Mouse (Mus musculus) MEL (cell line): ENCODE results near the gene Ankrd13c. TPM values are rescaled to one million over a fixed set of nuclear protein-coding genes. Genes with fewer than 3 reads are reported as not detected.

Experiments used
- DNase-seq: peaks from one replicate; pipeline ENCODE4 v3.0.0; 2011; ENCODE audit warnings: low read depth, low spot score
- H3K27ac ChIP-seq: 2 replicates; pipeline ENCODE4 v1.5.1; 2012; ENCODE audit warnings: low read depth, mild to moderate bottlenecking, control low read depth, low read length, moderate library complexity; ENCODE audit not compliant: control insufficient read depth
- H3K27me3 ChIP-seq, 2 experiments: fragments of 150-350 bp in 1 of 2; sonication (generic) in 1 of 2; 2 replicates each; pipeline ENCODE4 v1.6.1; 2012; ENCODE audit warnings: low read length in 2 of 2, mild to moderate bottlenecking in 2 of 2, improper control_type of control experiment in 1 of 2, moderate library complexity in 1 of 2; ENCODE audit not compliant: insufficient read depth in 2 of 2, control insufficient read depth in 1 of 2
- H3K36me3 ChIP-seq, 2 experiments: 2 replicates each; pipeline ENCODE4 v1.6.1; 2012 to 2014; ENCODE audit warnings: low read length in 2 of 2, improper control_type of control experiment in 1 of 2, inconsistent platforms in 1 of 2, mild to moderate bottlenecking in 1 of 2; ENCODE audit not compliant: insufficient read depth in 2 of 2, control insufficient read depth in 1 of 2
- H3K4me1 ChIP-seq, 2 experiments: fragments of 150-350 bp in 1 of 2; sonication (generic) in 1 of 2; 2 replicates each; pipeline ENCODE4 v1.6.1; 2012; ENCODE audit warnings: low read length in 2 of 2, improper control_type of control experiment in 1 of 2, mild to moderate bottlenecking in 1 of 2; ENCODE audit not compliant: insufficient read depth in 2 of 2, control insufficient read depth in 1 of 2
- H3K4me3 ChIP-seq, 2 experiments: fragments of 150-350 bp in 1 of 2; sonication (generic) in 1 of 2; 2 replicates each; pipeline ENCODE4 v1.5.1; 2012; ENCODE audit warnings: low read depth in 2 of 2, low read length in 2 of 2, mild to moderate bottlenecking in 2 of 2, moderate library complexity in 2 of 2, control low read depth in 1 of 2, improper control_type of control experiment in 1 of 2; ENCODE audit not compliant: control insufficient read depth in 1 of 2, insufficient read depth in 1 of 2
- H3K79me2 ChIP-seq: 2 replicates; pipeline ENCODE4 v1.6.1; 2012; ENCODE audit warnings: mild to moderate bottlenecking, low read length, moderate library complexity; ENCODE audit not compliant: control insufficient read depth, poor library complexity, insufficient read depth
- H3K9ac ChIP-seq: 2 replicates; pipeline ENCODE4 v1.6.1; 2012; ENCODE audit warnings: low read depth, mild to moderate bottlenecking, control low read depth, low read length, moderate library complexity; ENCODE audit not compliant: control insufficient read depth, poor library complexity, severe bottlenecking
- H3K9me3 ChIP-seq: fragments of 150-350 bp; sonication (generic); replicated peaks from 2 replicates; pipeline ENCODE4 v1.6.1; 2012; ENCODE audit warnings: mild to moderate bottlenecking, low read length, improper control_type of control experiment, moderate library complexity; ENCODE audit not compliant: insufficient read depth
- BHLHE40 ChIP-seq: IDR thresholded peaks from 2 replicates; pipeline ENCODE4 v1.6.1; 2012; ENCODE audit warnings: low read depth, mild to moderate bottlenecking, inconsistent platforms, low read length, improper control_type of control experiment, borderline replicate concordance
- CHD2 ChIP-seq: IDR thresholded peaks from 2 replicates; pipeline ENCODE4 v1.6.1; 2011; ENCODE audit warnings: low read length, improper control_type of control experiment
- CTCF ChIP-seq, 3 experiments: IDR thresholded peaks in 2 of 3; conservative IDR thresholded peaks in 1 of 3; 2 replicates each; pipeline ENCODE4 v1.5.1; 2011 to 2012; ENCODE audit warnings: low read length in 3 of 3, low read depth in 2 of 3, mild to moderate bottlenecking in 2 of 3, improper control_type of control experiment in 1 of 3, inconsistent platforms in 1 of 3, mixed read lengths in 1 of 3, moderate library complexity in 1 of 3; ENCODE audit not compliant: control insufficient read depth in 1 of 3, insufficient read depth in 1 of 3, poor library complexity in 1 of 3, severe bottlenecking in 1 of 3
- E2F4 ChIP-seq: IDR thresholded peaks from 2 replicates; pipeline ENCODE4 v1.6.1; 2011; ENCODE audit warnings: low read depth, low read length, improper control_type of control experiment, borderline replicate concordance
- EP300 ChIP-seq, 2 experiments: IDR thresholded peaks; 2 replicates each; pipeline ENCODE4 v1.6.1; 2011; ENCODE audit warnings: improper control_type of control experiment in 2 of 2, low read length in 2 of 2, low read depth in 1 of 2, mild to moderate bottlenecking in 1 of 2
- HCFC1 ChIP-seq: IDR thresholded peaks from 2 replicates; pipeline ENCODE4 v1.6.1; 2012; ENCODE audit warnings: low read depth, mild to moderate bottlenecking, inconsistent platforms, low read length, improper control_type of control experiment, moderate library complexity
- JUND ChIP-seq: IDR thresholded peaks from 2 replicates; pipeline ENCODE4 v1.6.1; 2011; ENCODE audit warnings: low read depth, mild to moderate bottlenecking, improper control_type of control experiment, low read length
- KAT2A ChIP-seq: conservative IDR thresholded peaks from 2 replicates; pipeline ENCODE4 v1.6.1; 2012; ENCODE audit warnings: low read depth, low read length, improper control_type of control experiment, inconsistent platforms
- MAFK ChIP-seq: IDR thresholded peaks from 2 replicates; pipeline ENCODE4 v1.6.1; 2011; ENCODE audit warnings: low read depth, mild to moderate bottlenecking, low read length, improper control_type of control experiment, borderline replicate concordance
- MAX ChIP-seq: IDR thresholded peaks from 2 replicates; pipeline ENCODE4 v1.6.1; 2011; ENCODE audit warnings: low read length, improper control_type of control experiment
- MAZ ChIP-seq: IDR thresholded peaks from 2 replicates; pipeline ENCODE4 v1.6.1; 2012; ENCODE audit warnings: low read depth, mild to moderate bottlenecking, inconsistent platforms, low read length, improper control_type of control experiment
- MEF2A ChIP-seq: IDR thresholded peaks from 2 replicates; pipeline ENCODE4 v1.6.1; 2014; ENCODE audit warnings: low read depth, mild to moderate bottlenecking, inconsistent platforms, low read length, improper control_type of control experiment; ENCODE audit not compliant: poor library complexity, insufficient replicate concordance, severe bottlenecking; ENCODE audit errors: extremely low read depth
- MXI1 ChIP-seq: IDR thresholded peaks from 2 replicates; pipeline ENCODE4 v1.6.1; 2011; ENCODE audit warnings: mild to moderate bottlenecking, low read depth, low read length, improper control_type of control experiment
- MYB ChIP-seq: IDR thresholded peaks from 2 replicates; pipeline ENCODE4 v1.6.1; 2011; ENCODE audit warnings: mild to moderate bottlenecking, low read depth, low read length, improper control_type of control experiment
- MYC ChIP-seq: IDR thresholded peaks from 2 replicates; pipeline ENCODE4 v1.6.1; 2011; ENCODE audit warnings: low read depth, mild to moderate bottlenecking, low read length, improper control_type of control experiment, moderate library complexity
- NELFE ChIP-seq: IDR thresholded peaks from 2 replicates; pipeline ENCODE4 v1.6.1; 2011; ENCODE audit warnings: low read depth, low read length, improper control_type of control experiment
- NRF1 ChIP-seq: IDR thresholded peaks from 2 replicates; pipeline ENCODE4 v1.6.1; 2014; ENCODE audit warnings: low read depth, mild to moderate bottlenecking, inconsistent platforms, low read length, improper control_type of control experiment, moderate library complexity; ENCODE audit not compliant: poor library complexity, insufficient read depth, severe bottlenecking
- POLR2A ChIP-seq, 2 experiments: IDR thresholded peaks; 2 replicates each; pipeline ENCODE4 v1.6.1; 2011 to 2012; ENCODE audit warnings: low read length in 2 of 2, mild to moderate bottlenecking in 2 of 2, control low read depth in 1 of 2, improper control_type of control experiment in 1 of 2, low read depth in 1 of 2, moderate library complexity in 1 of 2; ENCODE audit not compliant: control insufficient read depth in 1 of 2, insufficient read depth in 1 of 2, poor library complexity in 1 of 2
- POLR2AphosphoS2 ChIP-seq: IDR thresholded peaks from 2 replicates; pipeline ENCODE4 v1.6.1; 2011; ENCODE audit warnings: low read length, improper control_type of control experiment
- RAD21 ChIP-seq: IDR thresholded peaks from 2 replicates; pipeline ENCODE4 v1.6.1; 2011; ENCODE audit warnings: mild to moderate bottlenecking, low read depth, low read length, improper control_type of control experiment
- RCOR1 ChIP-seq: IDR thresholded peaks from 2 replicates; pipeline ENCODE4 v1.6.1; 2012; ENCODE audit warnings: low read depth, mild to moderate bottlenecking, inconsistent platforms, low read length, improper control_type of control experiment
- SIN3A ChIP-seq: IDR thresholded peaks from 2 replicates; pipeline ENCODE4 v1.6.1; 2012; ENCODE audit warnings: low read length, improper control_type of control experiment, inconsistent platforms
- SMC3 ChIP-seq: IDR thresholded peaks from 2 replicates; pipeline ENCODE4 v1.6.1; 2011; ENCODE audit warnings: low read depth, low read length, improper control_type of control experiment
- TBP ChIP-seq: IDR thresholded peaks from 2 replicates; pipeline ENCODE4 v1.8.0; 2011; ENCODE audit warnings: low read depth, low read length, improper control_type of control experiment
- TCF12 ChIP-seq: IDR thresholded peaks from 2 replicates; pipeline ENCODE4 v1.6.1; 2014; ENCODE audit warnings: low read depth, mild to moderate bottlenecking, inconsistent platforms, low read length, improper control_type of control experiment, moderate library complexity
- USF1 ChIP-seq: IDR thresholded peaks from 2 replicates; pipeline ENCODE4 v1.6.1; 2014; ENCODE audit warnings: low read depth, mild to moderate bottlenecking, inconsistent platforms, low read length, improper control_type of control experiment, moderate library complexity
- USF2 ChIP-seq, 2 experiments: IDR thresholded peaks; 2 replicates each; pipeline ENCODE4 v1.6.1; 2011 to 2012; ENCODE audit warnings: improper control_type of control experiment in 2 of 2, low read length in 2 of 2, borderline replicate concordance in 1 of 2, inconsistent platforms in 1 of 2, low read depth in 1 of 2, mild to moderate bottlenecking in 1 of 2; ENCODE audit not compliant: insufficient read depth in 1 of 2
- ZMIZ1 ChIP-seq: IDR thresholded peaks from 2 replicates; pipeline ENCODE4 v1.6.1; 2012; ENCODE audit warnings: low read depth, mild to moderate bottlenecking, inconsistent platforms, low read length, improper control_type of control experiment, moderate library complexity
- polyA plus RNA-seq, 2 experiments: library from polyadenylated mRNA; stranded (reverse) in 1 of 2; unstranded in 1 of 2; fragments of >175 nt in 1 of 2; fragments of >200 nt in 1 of 2; gene quantifications; 2 replicates each; pipeline versions ENCODE4 v1.2.1 to v1.2.4; 2012; ENCODE audit warnings: low replicate concordance in 2 of 2, low read depth in 1 of 2; ENCODE audit not compliant: insufficient read length in 2 of 2, insufficient read depth in 1 of 2, missing spikeins in 1 of 2
- total RNA-seq: library from RNA; depleted of rRNA; stranded (reverse); fragments of 300-350 nt; gene quantifications from 2 replicates; pipeline ENCODE4 v1.2.3, GENCODE M21; 2012

The Ankrd13c gene
- total and polyA plus RNA-seq, 3 experiments, result 16.3 to 31.8 TPM; not detected in 1

DNA sequence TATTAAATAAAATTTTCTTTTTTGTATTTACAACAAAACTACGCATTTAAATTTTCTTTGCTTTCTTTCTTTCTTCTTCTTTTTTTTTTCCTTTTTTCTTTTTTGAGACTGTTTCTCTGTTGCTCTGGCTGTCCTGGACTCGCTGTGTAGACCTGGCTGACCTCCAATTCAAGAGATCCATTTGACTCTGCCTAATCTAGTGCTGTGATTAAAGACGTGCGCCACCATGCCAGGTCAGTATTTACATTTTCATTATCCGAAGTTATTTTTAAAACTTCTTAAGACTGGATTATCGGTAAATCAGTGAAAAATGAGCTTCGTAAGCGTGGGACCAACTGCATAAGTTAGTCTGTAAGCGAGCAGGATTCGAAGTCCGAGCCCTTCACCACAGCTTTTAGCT is 88.8 kb downstream of the Ankrd13c start:
- TF ChIP-seq HCFC1, result no peak
- peak; percentile 23; the same call in 1 of the 2 replicates for TF ChIP-seq MYC
- TF ChIP-seq RCOR1, result no peak
- no peak for TF ChIP-seq TBP
- TF ChIP-seq MYB, result no peak
- no peak for TF ChIP-seq CHD2
- no peak for TF ChIP-seq MXI1
- peaks cover 4 to 20% of the 10 kb centered on the region in 2 experiments for H3K36me3 ChIP-seq
- no peaks in the 10 kb centered on the region for H3K9me3 ChIP-seq
- H3K4me1 ChIP-seq, result peaks cover 2 to 6% of the 10 kb centered on the region in 2 experiments
- H3K27ac ChIP-seq, result peak overlapping the region; percentile 71
- H3K79me2 ChIP-seq, result peaks cover 67% of the 10 kb centered on the region
- H3K27me3 ChIP-seq, result no peaks in the 10 kb centered on the region
- DNase-seq, result no peak
- H3K9ac ChIP-seq, result peak overlapping the region; percentile 92
- H3K4me3 ChIP-seq, result peak overlapping the region; percentile 92 to 99

GRCm38 (mm10) chr3:158036329-158036988 is 89.4 kb downstream of the Ankrd13c start, which contains the start of the genes Srsf11 and Lrrc40:
Gene Srsf11, minus strand, starts transcription at chr3:158036639.
Gene Lrrc40, plus strand, starts transcription at chr3:158036662.
- H3K9me3 ChIP-seq, result no peaks in the 10 kb centered on the region
- H3K27ac ChIP-seq, result peak within 1 kb of the TSS; percentile 71
- no peaks in the 10 kb centered on the region for H3K27me3 ChIP-seq
- H3K4me3 ChIP-seq, result peak within 1 kb of the TSS; percentile 92 to 99
- DNase-seq, result peak; percentile 97
- H3K36me3 ChIP-seq, result peaks cover 6 to 20% of the 10 kb centered on the region in 2 experiments
- H3K9ac ChIP-seq, result peak within 1 kb of the TSS; percentile 92
- H3K79me2 ChIP-seq, result peaks cover 62% of the 10 kb centered on the region
- H3K4me1 ChIP-seq, result peaks cover 2 to 6% of the 10 kb centered on the region in 2 experiments
- peak; percentile 90 for TF ChIP-seq SIN3A
- TF ChIP-seq MAX, result no peak
- TF ChIP-seq POLR2A (IDR thresholded peaks at IDR 0.05; ENCODE audit: control insufficient read depth in 1 of 2, insufficient read depth in 1 of 2, low read depth in 1 of 2, low read length in 2 of 2, poor library complexity in 1 of 2), result peak; percentile 49 to 86; a peak in 3 of 4 replicates
- TF ChIP-seq RCOR1, result no peak
- TF ChIP-seq MYB, result no peak
- TF ChIP-seq HCFC1, result peak; percentile 89
- TF ChIP-seq USF1, result no peak
- TF ChIP-seq EP300 (IDR thresholded peaks at IDR 0.05; ENCODE audit: low read depth in 1 of 2, low read length in 2 of 2), result no peak
- TF ChIP-seq MAZ, result no peak; the same call in 1 of the 2 replicates
- peak; percentile 53; the same call in 1 of the 2 replicates for TF ChIP-seq NRF1
- TF ChIP-seq USF2 (IDR thresholded peaks at IDR 0.05; ENCODE audit: borderline replicate concordance in 1 of 2, insufficient read depth in 1 of 2, low read depth in 1 of 2, low read length in 2 of 2), result no peak
- no peak for TF ChIP-seq RAD21
- peak; percentile 79 for TF ChIP-seq NELFE
- TF ChIP-seq TBP, result 0 out of 2 replicates have a peak, but pooled peaks have one; percentile 44
- TF ChIP-seq MEF2A, result no peak
- TF ChIP-seq BHLHE40, result no peak
- TF ChIP-seq POLR2AphosphoS2, result peak; percentile 71; the same call in 1 of the 2 replicates
- TF ChIP-seq MAFK, result no peak
- TF ChIP-seq MYC, result peak; percentile 15; the same call in 1 of the 2 replicates
- peak; percentile 79; the same call in 1 of the 2 replicates for TF ChIP-seq E2F4
- TF ChIP-seq CHD2, result no peak
- no peak; the same call in 1 of the 2 replicates for TF ChIP-seq TCF12
- TF ChIP-seq ZMIZ1, result no peak
- TF ChIP-seq CTCF (IDR thresholded peaks at IDR 0.05 in 2 of 3, conservative IDR thresholded peaks at IDR 0.05 in 1 of 3; ENCODE audit: control insufficient read depth in 1 of 3, insufficient read depth in 1 of 3, low read depth in 2 of 3, low read length in 3 of 3, poor library complexity in 1 of 3, severe bottlenecking in 1 of 3), result 0 out of 6 replicates have a peak, but pooled peaks of 1 of the 3 experiments have one; percentile 5
- TF ChIP-seq JUND, result no peak
- no peak; the same call in 1 of the 2 replicates for TF ChIP-seq KAT2A
- peak; percentile 73 for TF ChIP-seq MXI1
- TF ChIP-seq SMC3, result no peak
